Mouse (Mus musculus): Measurements from ENCODE around the gene Sectm1a.

- TF ChIP-seq POLR2A (IDR thresholded peaks at IDR 0.05; ENCODE audit: borderline replicate concordance, low read depth, low read length) (no peak), CTCF (IDR thresholded peaks at IDR 0.05; ENCODE audit: low read depth, low read length) (no peak)
Measured at GRCm38 (mm10) chr11:121041636-121042035, 39.4 kb downstream of the Sectm1a start.

Measured in bone marrow macrophage, adult 2 months (primary cell).